Mouse (Mus musculus): ENCODE data around the gene Fzd5.

Gene Fzd5

DNA sequence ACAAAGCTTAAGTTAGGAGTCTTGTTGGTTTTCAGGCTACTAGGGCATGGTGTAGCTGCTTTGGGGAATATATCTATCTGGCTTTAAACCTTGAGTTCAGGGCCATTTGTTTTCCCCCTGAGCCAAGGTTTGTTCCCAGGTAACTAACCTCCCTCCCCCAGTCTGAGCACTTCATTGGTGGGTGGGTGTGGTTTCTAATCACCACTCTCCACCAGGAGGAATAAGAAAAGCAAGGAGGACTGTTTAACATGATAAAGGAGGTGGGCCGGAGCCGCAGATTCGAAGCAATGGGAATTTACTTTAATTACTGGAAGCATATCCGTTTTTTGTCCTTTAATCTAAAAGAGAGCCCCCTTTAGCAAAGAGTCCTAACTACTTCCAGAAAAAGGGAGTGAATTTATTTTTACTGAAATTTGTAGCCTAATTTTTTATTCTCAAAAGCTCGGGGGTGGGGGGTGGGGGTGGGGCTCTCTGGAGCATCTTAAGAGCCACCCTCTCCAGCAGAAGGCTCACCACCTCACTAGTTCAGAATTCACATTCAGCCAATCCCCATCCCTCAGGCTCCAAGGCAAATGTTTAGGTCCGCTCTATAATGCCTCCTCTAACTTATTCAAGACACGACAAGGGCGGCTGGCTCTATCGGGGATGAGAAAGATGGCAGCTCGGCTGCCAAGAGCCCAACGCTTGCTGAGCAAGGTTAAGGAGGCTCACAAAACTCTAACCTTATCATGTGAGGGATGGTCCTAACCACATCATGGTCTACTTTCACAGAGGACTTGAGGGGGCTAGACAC, 3.9 kb downstream of the Fzd5 start:
- in situ Hi-C loops (cut with MboI), result loop anchor here (10.0 kb wide), 1 partner anchor 199 kb away; the partner anchor contains the start of gene Creb1

- in situ Hi-C loops (cut with MboI), result loop anchor here (10.0 kb wide), 1 partner anchor 198 kb away; the partner anchor contains the start of gene Creb1
Observed at GRCm38 (mm10) chr1:64732637-64733200, 4.8 kb downstream of the Fzd5 start.

DNA sequence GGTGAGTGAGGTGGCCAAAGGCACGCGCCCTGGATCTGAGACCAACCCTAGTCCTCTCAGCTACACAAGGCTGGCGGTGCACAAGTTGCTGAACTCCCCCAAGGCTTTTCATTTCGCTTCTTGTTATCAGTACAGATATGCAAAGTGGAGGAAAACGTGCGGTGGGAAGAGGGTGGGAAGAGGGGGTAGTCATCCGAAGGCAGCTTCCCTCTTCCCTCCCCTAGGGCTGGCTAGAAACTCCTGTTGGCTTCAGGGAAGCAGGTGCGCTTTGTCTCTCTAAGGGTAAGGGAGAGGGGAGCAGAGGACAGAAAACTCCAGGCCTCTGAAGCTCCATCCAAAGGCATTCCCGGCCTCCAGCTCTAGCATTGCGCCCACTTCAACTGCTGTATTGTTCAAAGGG, 5.4 kb downstream of the Fzd5 start:
- in situ Hi-C loops (cut with MboI), result loop anchor here (10.0 kb wide), 1 partner anchor 197 kb away; the partner anchor contains the start of gene Creb1

- in situ Hi-C loops (cut with MboI), result loop anchor here (10.0 kb wide), 1 partner anchor 197 kb away; the partner anchor contains the start of gene Creb1
Observed at GRCm38 (mm10) chr1:64731341-64732020, 6.1 kb downstream of the Fzd5 start.

DNA sequence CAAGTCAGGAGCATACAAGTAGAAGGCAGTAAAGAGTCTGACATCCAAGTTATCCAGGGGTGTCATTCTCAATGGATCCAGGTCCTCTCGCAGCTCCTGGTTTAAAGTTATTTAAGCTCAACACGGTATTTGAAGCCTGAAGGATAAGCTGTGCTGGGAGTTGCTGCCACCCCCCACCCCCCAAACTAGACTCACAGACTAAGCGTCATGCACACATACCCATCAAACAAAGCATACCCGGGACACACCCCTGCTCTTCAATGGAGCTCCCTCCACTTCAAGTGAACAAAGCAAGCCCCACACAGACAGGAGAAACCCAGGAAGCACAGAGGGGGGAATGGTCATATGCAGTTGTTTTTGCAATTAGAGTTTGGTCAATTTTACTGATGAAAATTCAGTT, 7.5 kb downstream of the Fzd5 start:
- in situ Hi-C loops (cut with MboI), result loop anchor here (10.0 kb wide), 1 partner anchor 195 kb away; the partner anchor contains the start of gene Creb1

- in situ Hi-C loops (cut with MboI), result loop anchor here (25.0 kb wide), 1 partner anchor 1059 kb away; no protein-coding TSS in a partner anchor
Observed at GRCm38 (mm10) chr1:64721034-64721587, 16.4 kb downstream of the Fzd5 start.

- in situ Hi-C loops (cut with MboI), result loop anchor here (10.0 to 25.0 kb wide), 2 partner anchors 267 to 1055 kb away; no protein-coding TSS in a partner anchor
Observed at GRCm38 (mm10) chr1:64717504-64717903, 20.0 kb downstream of the Fzd5 start.

- in situ Hi-C loops (cut with MboI), result loop anchor here (10.0 to 25.0 kb wide), 2 partner anchors 268 to 1054 kb away; no protein-coding TSS in a partner anchor
Observed at GRCm38 (mm10) chr1:64716589-64717304, 20.8 kb downstream of the Fzd5 start.

GRCm38 (mm10) chr1:64715458-64715857, 22.1 kb downstream of the Fzd5 start:
- in situ Hi-C loops (cut with MboI), result loop anchor here (10.0 to 25.0 kb wide), 2 partner anchors 269 to 1053 kb away; no protein-coding TSS in a partner anchor

GRCm38 (mm10) chr1:64712006-64712760, 25.4 kb downstream of the Fzd5 start:
- in situ Hi-C loops (cut with MboI), result loop anchor here (10.0 to 25.0 kb wide), 2 partner anchors 273 to 1050 kb away; no protein-coding TSS in a partner anchor

- in situ Hi-C loops (cut with MboI), result loop anchor here (10.0 to 25.0 kb wide), 2 partner anchors 275 to 1048 kb away; no protein-coding TSS in a partner anchor
Observed at GRCm38 (mm10) chr1:64709891-64710290, 27.7 kb downstream of the Fzd5 start.

DNA sequence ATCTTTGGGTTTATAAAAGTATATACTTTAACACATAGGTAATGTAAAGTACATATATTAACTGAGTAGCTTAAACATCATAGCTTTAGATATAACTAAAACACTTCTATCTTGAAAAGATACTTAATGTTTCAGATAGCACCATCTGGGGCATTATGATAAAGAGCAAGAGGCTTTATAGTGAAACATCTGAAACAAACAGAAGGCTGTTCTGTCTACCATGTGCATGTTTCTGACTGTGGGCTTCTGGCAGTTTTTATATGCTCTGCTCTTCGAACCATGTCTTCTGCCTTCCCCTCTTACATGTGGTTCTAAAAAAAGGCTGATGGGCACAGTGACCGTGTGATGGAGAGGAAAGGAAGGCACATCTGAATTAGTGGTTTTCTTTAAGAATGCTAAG, 30.9 kb downstream of the Fzd5 start:
- in situ Hi-C loops (cut with MboI), result loop anchor here (25.0 kb wide), 1 partner anchor 1044 kb away; no protein-coding TSS in a partner anchor

DNA sequence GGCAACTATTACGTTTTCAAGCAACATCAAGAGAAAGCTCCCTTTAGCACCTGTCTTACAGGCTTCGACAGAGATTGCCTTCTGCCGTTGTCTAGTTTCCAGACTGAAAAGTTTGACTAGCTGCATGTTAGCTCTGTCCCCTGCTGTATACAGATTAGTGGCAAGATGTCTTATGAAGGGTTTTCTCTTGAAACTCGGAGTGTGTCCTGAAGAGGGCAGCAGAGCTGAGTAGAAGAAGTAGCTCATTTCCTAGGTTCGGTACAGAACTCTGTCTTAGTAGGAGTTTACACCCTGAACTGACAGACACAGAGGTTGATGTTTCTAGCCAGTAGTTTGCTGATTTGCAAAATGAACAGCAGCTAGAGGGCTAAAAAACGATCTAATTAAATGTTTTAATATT, 32.3 kb downstream of the Fzd5 start:
- in situ Hi-C loops (cut with MboI), result loop anchor here (25.0 kb wide), 1 partner anchor 1043 kb away; no protein-coding TSS in a partner anchor

DNA sequence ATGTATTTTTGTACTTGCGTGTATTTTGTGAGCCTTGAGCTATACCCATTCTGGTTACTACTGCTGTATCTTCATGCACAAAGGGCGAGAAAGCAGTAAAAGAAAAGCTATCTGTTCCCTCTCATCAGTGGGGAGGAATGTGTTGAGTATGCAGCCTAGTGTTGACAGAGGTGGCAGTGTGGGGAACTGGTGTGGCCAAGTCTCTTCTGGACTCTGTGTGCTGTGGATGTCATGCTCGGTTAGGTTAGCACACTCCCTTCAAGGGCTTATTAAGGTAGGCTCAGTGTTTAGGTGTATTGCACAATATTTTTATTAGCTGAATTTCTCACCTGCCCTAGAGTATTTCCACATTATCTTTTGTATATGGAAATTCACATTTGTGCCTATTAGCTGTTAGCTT, 35.8 kb downstream of the Fzd5 start:
- in situ Hi-C loops (cut with MboI), result loop anchor here (25.0 kb wide), 1 partner anchor 1039 kb away; no protein-coding TSS in a partner anchor

GRCm38 (mm10) chr1:64695156-64695555, 42.4 kb downstream of the Fzd5 start:
- in situ Hi-C loops (cut with MboI), result no loop called here

GRCm38 (mm10) chr1:64691581-64691980, 46.0 kb downstream of the Fzd5 start:
- in situ Hi-C loops (cut with MboI), result no loop called here

DNA sequence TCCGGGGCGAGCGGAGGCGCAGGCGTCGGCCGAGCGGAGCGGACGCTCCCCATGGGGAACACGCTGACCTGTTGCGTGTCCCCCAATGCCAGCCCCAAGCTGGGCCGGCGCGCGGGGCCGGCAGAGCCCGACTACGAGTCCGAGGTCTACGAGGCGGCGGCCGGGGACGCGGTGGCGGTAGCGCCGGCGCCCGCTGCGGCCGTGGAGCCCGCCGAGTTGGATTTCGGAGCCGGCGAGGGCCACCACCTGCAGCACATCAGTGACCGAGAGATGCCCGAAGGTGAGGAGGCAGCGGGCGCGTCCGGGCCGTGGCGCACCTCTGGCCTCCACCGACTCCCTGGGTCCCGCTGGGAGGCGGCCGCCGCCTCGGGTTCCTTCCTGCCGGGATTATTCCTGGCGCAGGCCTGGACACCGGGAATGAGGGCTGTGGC, 46.4 kb downstream of the Fzd5 start:
- in situ Hi-C loops (cut with MboI), result no loop called here

GRCm38 (mm10) chr1:64690213-64691013, 47.1 kb downstream of the Fzd5 start, which contains the start of gene Ccnyl1:
Gene Ccnyl1 (plus strand): TSS chr1:64690455.
- in situ Hi-C loops (cut with MboI), result no loop called here
